In genomic region chr13:97892089-97892884, GRCm38 (mm10) we compare ENCODE assay signal across 9 mouse cellular contexts.
DNase-seq lines count a peak whose midpoint lies in the region; ATAC-seq lines count a peak whose summit lies in the region.
"Had no signal": no experiment of that assay in that cellular context is flagged by ENCODE, and none has a peak within 500 bp of the region (broad histone marks: within the 10 kb centered on the region; RNA-seq: fewer than 3 reads in every experiment).

No protein-coding gene starts in this region.

- H3K9ac ChIP-seq in embryonic facial prominence, embryonic 12.5 days, result no peak overlapping the region
- H3K9ac ChIP-seq in hindbrain, embryonic 16.5 days (ENCODE audit: low read depth, low read length), result no peak overlapping the region
- no peak overlapping the region for H3K9ac ChIP-seq in neural tube, embryonic 12.5 days

- intact Hi-C loops in heart, postnatal 25 days (cut with DNase I), result no loop called here

- H3K4me1 ChIP-seq in embryonic facial prominence, embryonic 12.5 days, result peaks cover 23% of the 10 kb centered on the region
- H3K4me1 ChIP-seq in hindbrain, embryonic 16.5 days (ENCODE audit: control insufficient read depth, insufficient read depth, low read depth, low read length), result peaks cover 18% of the 10 kb centered on the region
- peaks cover 22% of the 10 kb centered on the region for H3K4me1 ChIP-seq in neural tube, embryonic 12.5 days

- no peak overlapping the region for H3K27ac ChIP-seq in embryonic facial prominence, embryonic 12.5 days
- H3K27ac ChIP-seq in hindbrain, embryonic 16.5 days (ENCODE audit: low read depth, low read length), result peak overlapping the region; percentile 81
- 0 out of 2 replicates have a peak overlapping the region, but pooled peaks have one; percentile 7 for H3K27ac ChIP-seq in neural tube, embryonic 12.5 days

- H3K27me3 ChIP-seq in embryonic facial prominence, embryonic 12.5 days, result no peaks in the 10 kb centered on the region
- H3K27me3 ChIP-seq in hindbrain, embryonic 16.5 days (replicated peaks; ENCODE audit: control insufficient read depth, insufficient read depth, low read length), result no peaks in the 10 kb centered on the region
- H3K27me3 ChIP-seq in neural tube, embryonic 12.5 days (replicated peaks), result no peaks in the 10 kb centered on the region

- 40% methylated on average over 15 of the region's 15 CpGs for WGBS in embryonic facial prominence, embryonic 12.5 days
- WGBS in hindbrain, embryonic 16.5 days, result 22% methylated on average over 15 of the region's 15 CpGs
- 38% methylated on average over 15 of the region's 15 CpGs for WGBS in neural tube, embryonic 12.5 days

- H3K4me2 ChIP-seq in embryonic facial prominence, embryonic 12.5 days (replicated peaks), result no peak overlapping the region
- peak overlapping the region; percentile 6 for H3K4me2 ChIP-seq in hindbrain, embryonic 16.5 days (ENCODE audit: low read length)
- H3K4me2 ChIP-seq in neural tube, embryonic 12.5 days (replicated peaks), result no peak overlapping the region

- H3K36me3 ChIP-seq in embryonic facial prominence, embryonic 12.5 days, result no peaks in the 10 kb centered on the region
- no peaks in the 10 kb centered on the region for H3K36me3 ChIP-seq in hindbrain, embryonic 16.5 days (ENCODE audit: control insufficient read depth, insufficient read depth, low read length)
- no peaks in the 10 kb centered on the region for H3K36me3 ChIP-seq in neural tube, embryonic 12.5 days

- H3K9me3 ChIP-seq in embryonic facial prominence, embryonic 12.5 days, result no peaks in the 10 kb centered on the region
- no peaks in the 10 kb centered on the region for H3K9me3 ChIP-seq in hindbrain, embryonic 16.5 days (ENCODE audit: control insufficient read depth, low read length)
- no peaks in the 10 kb centered on the region for H3K9me3 ChIP-seq in neural tube, embryonic 12.5 days

- 0 out of 2 replicates have a peak, but pooled peaks have one; percentile 35 for ATAC-seq in embryonic facial prominence, embryonic 12.5 days (ENCODE audit: insufficient number of reproducible peaks, insufficient read depth, low FRiP score, low TSS enrichment)
- peak; percentile 87 for ATAC-seq in hindbrain, embryonic 16.5 days
- peak; percentile 84 for ATAC-seq in neural tube, embryonic 12.5 days (ENCODE audit: low FRiP score, low read depth)

- DNase-seq in layer of hippocampus, adult 11-12 months (ENCODE audit: low spot score), result peak; percentile 62
- DNase-seq in layer of hippocampus, postnatal 25 days (ENCODE audit: extremely low spot score in 1 of 2, low spot score in 1 of 2), result no peak
- no peak for DNase-seq in adrenal gland, adult 18-20 months (ENCODE audit: low spot score in 2 of 2)
- no peak for DNase-seq in thymus, postnatal 4 days
- DNase-seq in heart, postnatal 25 days (ENCODE audit: low spot score), result no peak

- H3K4me3 ChIP-seq in embryonic facial prominence, embryonic 12.5 days, result no peak overlapping the region
- no peak overlapping the region for H3K4me3 ChIP-seq in hindbrain, embryonic 16.5 days (ENCODE audit: low read length)
- H3K4me3 ChIP-seq in neural tube, embryonic 12.5 days, result no peak overlapping the region
- H3K4me3 ChIP-seq: erythroblast, embryonic 14.5 days had no signal

Comparison
In these comparisons a context has a peak if more than half of its experiments do, and no peak if none do; other contexts are left out.
1. ATAC-seq: peak in every context shown above with its lines; median percentile 87 in hindbrain, embryonic 16.5 days; 84 in neural tube, embryonic 12.5 days; 35 in embryonic facial prominence, embryonic 12.5 days.